Mouse (Mus musculus) hindbrain, embryonic 15.5 days (tissue): ENCODE measurements at regions not wholly inside any gene's neighbourhood (a gene's known extent, or its start where the extent isn't known, plus 50 kb on each side); places are given as distances from the start of the nearest gene placed in this dataset.

Source experiments
- ATAC-seq: fragments of 200-750 bp; cut with Nextera tagmentation; 2 replicates; pipeline ENCODE4 v1.8.0; 2017; ENCODE audit warnings: low read depth, moderate number of reproducible peaks, moderate TSS enrichment; ENCODE audit not compliant: low FRiP score
- H3K27ac ChIP-seq: fragments of 300-500 bp; sonication (generic); replicated peaks from 2 replicates; pipeline ENCODE4 v1.5.1; 2015; ENCODE audit warnings: mild to moderate bottlenecking, inconsistent platforms
- H3K27me3 ChIP-seq: fragments of 300-500 bp; sonication (generic); 2 replicates; pipeline ENCODE4 v1.6.1; 2015; ENCODE audit warnings: control low read depth, inconsistent platforms
- H3K36me3 ChIP-seq: fragments of 300-500 bp; sonication (generic); 2 replicates; pipeline ENCODE4 v1.6.1; 2015; ENCODE audit warnings: control low read depth, inconsistent platforms
- H3K4me1 ChIP-seq: fragments of 300-500 bp; sonication (generic); replicated peaks from 2 replicates; pipeline ENCODE4 v1.6.1; 2015; ENCODE audit warnings: control low read depth, inconsistent platforms
- H3K4me2 ChIP-seq: fragments of 300-500 bp; sonication (generic); 2 replicates; pipeline ENCODE4 v1.6.1; 2015; ENCODE audit warnings: moderate library complexity, mild to moderate bottlenecking, inconsistent platforms
- H3K4me3 ChIP-seq: fragments of 300-500 bp; sonication (generic); 2 replicates; pipeline ENCODE4 v1.5.1; 2015; ENCODE audit warnings: mild to moderate bottlenecking, inconsistent platforms
- H3K9ac ChIP-seq: fragments of 300-500 bp; sonication (generic); 2 replicates; pipeline ENCODE4 v1.6.1; 2015; ENCODE audit warnings: inconsistent platforms
- H3K9me3 ChIP-seq: fragments of 300-500 bp; sonication (generic); 2 replicates; pipeline ENCODE4 v1.6.1; 2016; ENCODE audit warnings: control low read depth, inconsistent platforms
- WGBS: fragments of 180-500 bp; shearing (Covaris S2); methylation state at CpG from one replicate; pipeline ENCODE4 v1.1.7; 2015; 5-methylcytosine and 5-hydroxymethylcytosine counted together

DNA sequence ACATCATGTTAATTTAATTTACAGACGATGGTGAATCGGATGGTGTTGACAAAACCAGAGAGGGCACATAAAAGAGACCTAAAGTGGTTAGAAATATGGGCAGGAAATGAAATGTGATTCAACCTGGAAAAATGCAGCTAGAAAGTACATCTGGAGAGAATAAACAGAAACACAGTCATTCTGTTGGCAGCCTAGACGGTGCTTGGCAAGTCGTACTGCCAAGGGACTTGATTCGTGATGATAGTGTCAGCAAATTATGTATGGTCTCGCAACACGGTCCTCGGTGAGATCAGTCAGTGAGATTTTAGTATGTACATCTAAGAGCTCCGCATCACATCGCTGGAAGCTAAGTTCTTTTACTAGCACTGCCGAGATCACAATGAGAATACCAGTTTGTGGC, 338.3 kb upstream of the Pmfbp1 start:
- WGBS: 58% methylated on average over 11 of the region's 11 CpGs
- H3K9me3 ChIP-seq: no peaks in the 10 kb centered on the region
- no peaks in the 10 kb centered on the region for H3K4me1 ChIP-seq
- no peak for ATAC-seq
- H3K4me3 ChIP-seq: no peak overlapping the region
- H3K27ac ChIP-seq: no peak overlapping the region
- peaks cover 9% of the 10 kb centered on the region; the same call in 1 of the 2 replicates for H3K36me3 ChIP-seq
- no peaks in the 10 kb centered on the region for H3K27me3 ChIP-seq
- no peak overlapping the region for H3K9ac ChIP-seq
- no peak overlapping the region for H3K4me2 ChIP-seq

DNA sequence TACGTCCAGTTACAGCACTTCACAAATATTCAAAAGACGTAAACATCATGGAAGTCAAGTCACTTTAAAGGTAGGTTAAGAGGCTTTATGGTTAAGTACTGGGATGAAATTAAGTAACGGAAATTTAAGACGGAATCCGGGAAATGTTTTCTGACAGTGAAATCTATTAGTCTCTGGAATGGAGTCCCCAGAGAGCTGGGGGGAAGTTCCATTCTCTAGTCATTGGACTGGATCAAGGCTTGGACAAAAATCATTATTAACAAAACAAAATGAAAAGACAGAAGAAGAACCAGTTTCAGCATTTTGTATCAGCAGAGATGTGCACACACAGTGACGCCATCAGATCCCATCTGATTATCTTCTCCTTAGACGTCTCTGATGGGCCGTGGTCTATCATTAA, 337.8 kb upstream of the Pmfbp1 start:
- Histone ChIP-seq H3K27ac (no peak overlapping the region), H3K27me3 (no peaks in the 10 kb centered on the region), H3K36me3 (peaks cover 8% of the 10 kb centered on the region; the same call in 1 of the 2 replicates), H3K9ac (no peak overlapping the region), H3K4me2 (no peak overlapping the region), H3K4me3 (no peak overlapping the region), H3K9me3 (no peaks in the 10 kb centered on the region), H3K4me1 (no peaks in the 10 kb centered on the region)
- WGBS: 74% methylated on average over 8 of the region's 8 CpGs
- no peak for ATAC-seq

DNA sequence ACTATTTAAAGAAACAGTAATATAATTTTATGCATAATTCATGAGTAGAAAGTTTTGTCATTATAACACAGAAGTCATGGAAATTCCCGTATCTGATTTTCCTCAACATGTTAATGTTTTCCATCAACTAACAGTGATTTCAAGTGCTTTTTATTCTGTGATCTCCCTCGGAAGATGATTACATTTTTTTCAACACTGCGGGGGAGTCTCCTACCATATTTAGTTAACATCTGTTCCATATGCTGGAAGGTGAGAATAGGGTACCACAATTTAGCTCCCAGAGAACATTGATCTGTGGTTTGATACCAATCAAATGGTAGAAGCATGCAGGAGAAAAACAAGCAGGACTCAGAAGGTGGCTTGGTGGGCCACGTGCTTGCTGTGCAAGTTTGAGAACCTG, 321.1 kb upstream of the Pmfbp1 start:
- Histone ChIP-seq H3K36me3 (no peaks in the 10 kb centered on the region), H3K4me2 (no peak overlapping the region), H3K4me3 (no peak overlapping the region), H3K27me3 (no peaks in the 10 kb centered on the region), H3K4me1 (no peaks in the 10 kb centered on the region), H3K9ac (no peak overlapping the region), H3K9me3 (no peaks in the 10 kb centered on the region), H3K27ac (no peak overlapping the region)
- no peak for ATAC-seq
- WGBS: 81% methylated on average over 4 of the region's 4 CpGs

DNA sequence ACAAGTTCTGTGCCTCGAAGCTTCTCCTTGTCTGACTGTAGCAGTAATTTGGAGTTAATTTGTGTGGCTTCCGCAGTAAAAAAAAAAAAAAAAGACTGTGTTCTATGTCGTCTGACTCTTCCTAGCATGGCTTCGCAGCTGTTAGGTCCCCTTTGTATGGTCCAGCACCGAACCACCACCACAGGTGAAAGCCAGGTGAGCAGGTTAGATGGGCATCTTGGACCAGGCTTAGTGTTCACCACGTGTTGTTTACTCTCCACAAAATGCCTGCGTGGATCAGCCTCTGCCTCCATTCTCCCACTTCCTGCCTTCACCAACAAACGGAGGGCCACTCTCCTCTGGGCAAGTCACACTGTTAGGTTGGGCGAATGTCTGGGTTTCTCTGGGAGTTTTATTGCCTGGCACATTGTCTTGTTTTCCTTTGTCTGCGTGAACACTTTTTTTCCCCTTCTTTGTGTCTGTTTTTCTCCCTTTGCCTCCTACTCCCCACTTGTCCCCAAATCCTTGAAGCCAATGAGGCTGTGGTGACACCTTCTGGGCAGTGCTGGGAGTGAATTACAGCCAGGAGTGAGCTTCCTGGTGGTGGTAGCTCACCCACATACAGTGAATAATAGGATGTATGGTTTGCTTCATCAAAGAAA, 308.1 kb upstream of the Pmfbp1 start:
- no peaks in the 10 kb centered on the region for H3K27me3 ChIP-seq
- H3K4me3 ChIP-seq: peak overlapping the region; percentile 0; the same call in 1 of the 2 replicates
- WGBS: 29% methylated on average over 10 of the region's 10 CpGs
- ATAC-seq: peak; percentile 75; the same call in 1 of the 2 replicates
- H3K9ac ChIP-seq: no peak overlapping the region
- H3K27ac ChIP-seq: peak overlapping the region; percentile 53
- no peaks in the 10 kb centered on the region for H3K36me3 ChIP-seq
- H3K4me1 ChIP-seq: peaks cover 18% of the 10 kb centered on the region
- H3K9me3 ChIP-seq: no peaks in the 10 kb centered on the region
- H3K4me2 ChIP-seq: peak overlapping the region; percentile 48

DNA sequence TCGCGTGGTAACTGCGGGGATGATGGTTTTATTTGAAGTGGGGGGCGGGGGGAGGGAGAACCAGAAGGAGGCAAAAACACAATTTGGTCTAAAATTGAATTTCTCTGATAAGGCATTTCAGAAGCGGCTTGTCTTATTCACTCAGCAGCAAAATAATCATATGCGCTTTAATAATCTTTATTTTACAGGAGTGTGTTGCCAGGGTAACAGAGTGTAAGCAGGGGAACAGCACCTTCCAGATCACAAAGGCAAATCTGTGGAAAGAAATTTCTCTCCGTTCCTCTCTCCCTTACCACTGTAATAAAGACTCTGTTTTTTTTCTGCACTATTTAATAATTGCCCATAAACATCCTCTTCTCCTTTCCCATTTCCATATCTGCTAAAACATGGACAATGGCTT, 306.2 kb upstream of the Pmfbp1 start:
- Histone ChIP-seq H3K36me3 (no peaks in the 10 kb centered on the region), H3K27ac (peak overlapping the region; percentile 74), H3K9ac (0 out of 2 replicates have a peak overlapping the region, but pooled peaks have one; percentile 2), H3K4me3 (no peak overlapping the region), H3K4me1 (peaks cover 18% of the 10 kb centered on the region), H3K4me2 (peak overlapping the region; percentile 18; the same call in 1 of the 2 replicates), H3K9me3 (no peaks in the 10 kb centered on the region), H3K27me3 (no peaks in the 10 kb centered on the region)
- peak; percentile 56 for ATAC-seq
- WGBS: 47% methylated on average over 7 of the region's 7 CpGs

DNA sequence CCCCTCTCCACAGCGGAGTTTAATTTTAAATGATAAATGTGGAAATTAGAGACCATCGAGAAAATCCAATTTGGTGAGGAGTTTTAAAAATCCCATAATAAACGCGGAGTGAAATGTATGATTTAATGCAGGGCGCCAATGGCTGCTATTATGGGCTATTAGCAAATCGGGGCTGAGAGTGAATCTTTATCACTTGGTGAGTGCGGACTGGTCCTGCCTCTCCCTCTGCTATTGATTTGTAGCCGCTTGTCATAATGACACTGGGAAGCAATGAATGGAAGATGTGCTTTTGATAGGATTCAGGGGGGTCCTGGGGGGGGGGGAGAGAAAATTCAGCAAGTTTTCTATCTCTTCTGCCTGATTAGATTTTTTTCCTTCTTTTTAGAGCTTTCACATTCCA, 279.6 kb upstream of the Pmfbp1 start:
- no peaks in the 10 kb centered on the region for H3K36me3 ChIP-seq
- peaks cover 30% of the 10 kb centered on the region for H3K4me1 ChIP-seq
- 60% methylated on average over 8 of the region's 8 CpGs for WGBS
- H3K27ac ChIP-seq: peak overlapping the region; percentile 63
- no peak for ATAC-seq
- H3K4me2 ChIP-seq: 0 out of 2 replicates have a peak overlapping the region, but pooled peaks have one; percentile 4
- no peaks in the 10 kb centered on the region for H3K9me3 ChIP-seq
- H3K9ac ChIP-seq: no peak overlapping the region
- no peak overlapping the region for H3K4me3 ChIP-seq
- no peaks in the 10 kb centered on the region for H3K27me3 ChIP-seq

DNA sequence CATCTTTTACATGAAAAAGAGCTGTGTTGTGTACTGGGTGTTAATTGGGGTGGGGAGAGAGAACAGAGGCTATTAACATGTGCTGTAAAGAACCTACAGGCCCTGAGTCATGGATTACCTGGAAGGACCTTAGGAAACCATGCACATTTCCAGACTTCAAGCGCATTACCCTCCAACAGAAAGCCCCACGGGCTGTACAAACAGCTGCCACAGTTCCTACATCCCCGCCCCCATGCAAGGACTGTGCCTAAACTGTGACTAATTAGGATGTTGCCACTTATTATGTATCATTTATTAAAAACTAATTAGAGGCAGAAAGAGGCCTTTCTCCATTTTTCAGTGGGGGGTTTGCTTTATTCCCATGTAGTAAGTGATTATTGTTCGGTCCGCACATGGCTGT, 277.5 kb upstream of the Pmfbp1 start:
- Histone ChIP-seq H3K4me2 (no peak overlapping the region), H3K4me3 (no peak overlapping the region), H3K36me3 (no peaks in the 10 kb centered on the region), H3K4me1 (peaks cover 30% of the 10 kb centered on the region), H3K9ac (no peak overlapping the region), H3K27me3 (no peaks in the 10 kb centered on the region), H3K9me3 (no peaks in the 10 kb centered on the region), H3K27ac (peak overlapping the region; percentile 25; the same call in 1 of the 2 replicates)
- ATAC-seq: no peak
- 36% methylated on average over 5 of the region's 5 CpGs for WGBS

DNA sequence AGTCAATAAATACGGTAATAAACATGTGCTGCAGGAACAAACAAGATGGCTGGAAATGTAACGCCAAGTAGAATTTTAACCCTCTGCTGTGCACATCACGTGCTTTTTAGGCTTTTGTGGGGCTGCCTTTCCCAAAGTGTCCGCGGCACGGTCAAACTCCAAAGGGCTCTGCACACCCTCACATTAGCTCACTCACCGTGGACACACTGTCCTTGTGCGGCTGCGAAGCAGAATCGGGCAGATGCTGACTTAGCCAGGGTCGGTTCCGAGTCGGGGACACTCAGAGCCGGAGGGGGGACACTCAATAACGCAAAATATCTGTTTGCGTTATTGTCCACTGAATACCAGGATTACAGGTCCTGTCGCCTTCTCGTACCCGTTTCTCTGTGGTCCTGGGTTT, 276.5 kb upstream of the Pmfbp1 start:
- Histone ChIP-seq H3K36me3 (no peaks in the 10 kb centered on the region), H3K4me2 (no peak overlapping the region), H3K27ac (no peak overlapping the region), H3K9ac (no peak overlapping the region), H3K27me3 (no peaks in the 10 kb centered on the region), H3K9me3 (no peaks in the 10 kb centered on the region), H3K4me1 (peaks cover 30% of the 10 kb centered on the region), H3K4me3 (no peak overlapping the region)
- no peak for ATAC-seq
- 87% methylated on average over 19 of the region's 19 CpGs for WGBS

DNA sequence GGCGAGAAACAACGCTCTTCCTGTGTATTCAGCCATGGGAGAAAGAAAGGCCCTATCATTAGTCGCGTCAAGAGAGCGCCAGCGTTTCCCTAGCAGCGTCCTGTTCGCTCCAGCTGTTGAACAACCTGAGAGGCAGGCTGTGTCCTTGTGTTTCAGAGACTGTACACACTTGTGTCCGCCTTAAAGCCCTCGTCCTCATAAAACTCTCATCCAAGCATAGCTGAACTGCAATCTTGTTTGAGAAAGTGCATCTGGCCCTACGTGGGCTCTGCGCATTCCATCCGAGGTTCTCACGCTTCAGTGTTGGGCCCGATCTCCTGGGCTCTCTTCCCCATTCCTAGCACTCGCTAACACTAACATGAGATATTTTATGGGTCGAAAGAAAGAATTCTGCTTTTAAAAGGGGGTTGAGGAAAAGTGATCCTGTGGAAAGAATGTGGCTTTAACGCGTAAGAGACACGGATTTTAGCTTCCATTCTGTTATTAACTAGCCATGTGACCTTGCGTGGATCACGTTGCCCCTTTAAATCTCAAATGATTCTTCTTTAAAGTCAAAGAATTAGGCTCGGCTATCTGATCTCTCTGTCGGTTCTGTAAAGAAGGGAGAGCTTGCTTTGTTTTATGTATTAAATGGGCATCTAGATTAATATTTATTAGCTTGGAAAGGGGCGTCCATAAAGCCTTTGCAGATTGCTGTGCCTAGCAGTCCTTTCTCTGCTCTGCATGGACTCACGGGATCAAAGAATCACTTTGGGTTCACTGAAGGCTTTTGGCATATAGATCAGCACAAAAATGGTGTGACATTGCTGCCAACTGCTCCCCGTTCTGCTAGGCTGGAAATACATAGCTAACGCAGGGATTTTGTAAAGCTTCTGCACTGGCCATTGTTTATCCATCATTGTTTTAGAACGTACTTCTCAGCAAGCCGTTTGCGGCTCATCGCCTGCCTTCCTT, 261.3 kb upstream of the Pmfbp1 start:
- no peaks in the 10 kb centered on the region for H3K36me3 ChIP-seq
- no peaks in the 10 kb centered on the region for H3K27me3 ChIP-seq
- H3K4me2 ChIP-seq: peak overlapping the region; percentile 43
- peaks cover 25% of the 10 kb centered on the region for H3K4me1 ChIP-seq
- 0 out of 2 replicates have a peak overlapping the region, but pooled peaks have one; percentile 8 for H3K9ac ChIP-seq
- 25% methylated on average over 32 of the region's 32 CpGs for WGBS
- H3K9me3 ChIP-seq: no peaks in the 10 kb centered on the region
- peak overlapping the region; percentile 58 for H3K27ac ChIP-seq
- ATAC-seq: peak; percentile 30; the same call in 1 of the 2 replicates
- H3K4me3 ChIP-seq: peak overlapping the region; percentile 11; the same call in 1 of the 2 replicates

DNA sequence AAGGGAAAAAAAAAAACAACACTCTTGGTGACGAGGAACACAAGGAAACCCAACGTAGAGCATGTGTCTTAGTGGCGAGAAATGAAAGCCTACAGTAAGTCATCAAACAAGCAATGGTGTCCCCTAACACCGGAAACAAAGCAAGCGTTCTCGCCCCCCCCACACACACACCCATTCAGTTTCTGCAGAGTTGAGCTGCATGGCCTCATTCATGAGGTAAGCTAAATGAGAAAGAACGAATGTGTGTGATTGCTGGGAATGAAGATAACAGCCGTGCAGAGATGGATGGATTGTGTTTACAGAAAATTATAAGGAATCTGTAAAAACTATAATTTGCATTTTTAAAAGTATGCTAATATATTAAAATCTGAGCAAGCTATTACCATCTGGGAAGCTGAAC, 248.3 kb upstream of the Pmfbp1 start:
- H3K9me3 ChIP-seq: no peaks in the 10 kb centered on the region
- H3K9ac ChIP-seq: 0 out of 2 replicates have a peak overlapping the region, but pooled peaks have one; percentile 25
- H3K27ac ChIP-seq: no peak overlapping the region
- no peak for ATAC-seq
- H3K27me3 ChIP-seq: no peaks in the 10 kb centered on the region
- peaks cover 4% of the 10 kb centered on the region; the same call in 1 of the 2 replicates for H3K4me1 ChIP-seq
- WGBS: 43% methylated on average over 8 of the region's 8 CpGs
- no peaks in the 10 kb centered on the region for H3K36me3 ChIP-seq
- peak overlapping the region; percentile 55 for H3K4me2 ChIP-seq
- peak overlapping the region; percentile 49 for H3K4me3 ChIP-seq

DNA sequence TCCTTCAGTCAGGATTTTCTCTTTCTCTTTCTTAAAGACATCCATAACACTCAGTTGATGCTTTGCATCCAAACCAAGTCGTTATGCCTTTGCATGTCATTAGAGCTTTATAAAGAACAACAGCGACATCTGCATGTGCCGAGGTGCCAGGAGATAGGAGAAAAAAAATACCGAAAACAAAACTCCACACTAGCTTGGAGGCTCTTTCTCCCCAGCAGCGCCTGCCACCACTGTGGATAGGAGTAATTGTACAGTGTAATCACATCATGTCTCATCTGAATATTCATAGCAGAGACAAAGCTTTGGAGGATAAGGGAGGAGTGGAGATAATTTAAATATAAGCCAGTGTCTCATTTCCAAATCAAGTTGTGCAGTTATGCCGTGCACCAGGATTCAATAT, 246.0 kb upstream of the Pmfbp1 start:
- peak; percentile 28; the same call in 1 of the 2 replicates for ATAC-seq

DNA sequence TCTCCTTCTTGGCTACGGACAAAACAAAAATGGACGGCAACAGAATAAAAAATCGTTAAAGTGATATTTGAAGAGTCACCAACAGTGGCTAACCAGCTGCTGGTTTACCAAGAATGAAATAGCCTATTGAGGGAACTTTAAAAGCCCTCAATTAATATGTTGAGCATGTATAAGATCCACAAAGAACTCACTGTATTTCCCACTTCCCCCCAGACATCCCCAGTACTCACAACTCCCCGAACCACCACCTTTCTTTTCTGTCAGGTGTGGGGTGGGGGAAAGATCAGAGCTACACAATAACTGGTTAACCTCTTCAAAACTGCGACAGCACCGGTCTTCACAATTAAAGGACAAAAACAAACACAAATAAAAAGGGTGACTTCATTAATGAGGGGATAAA, 245.5 kb upstream of the Pmfbp1 start:
- H3K4me1 ChIP-seq: peaks cover 17% of the 10 kb centered on the region
- ATAC-seq: no peak
- peak overlapping the region; percentile 49 for H3K4me3 ChIP-seq
- no peaks in the 10 kb centered on the region for H3K27me3 ChIP-seq
- H3K4me2 ChIP-seq: peak overlapping the region; percentile 55
- H3K9me3 ChIP-seq: no peaks in the 10 kb centered on the region
- WGBS: 34% methylated on average over 6 of the region's 6 CpGs
- H3K36me3 ChIP-seq: no peaks in the 10 kb centered on the region
- H3K27ac ChIP-seq: peak overlapping the region; percentile 83
- H3K9ac ChIP-seq: peak overlapping the region; percentile 65

More for the DNA sequence above, 246.0 kb upstream of the Pmfbp1 start:
- Histone ChIP-seq H3K27me3 (no peaks in the 10 kb centered on the region), H3K27ac (peak overlapping the region; percentile 83), H3K4me3 (peak overlapping the region; percentile 49), H3K4me1 (peaks cover 17% of the 10 kb centered on the region), H3K4me2 (peak overlapping the region; percentile 55), H3K9ac (peak overlapping the region; percentile 65), H3K36me3 (no peaks in the 10 kb centered on the region), H3K9me3 (no peaks in the 10 kb centered on the region)
- WGBS: 18% methylated on average over 6 of the region's 6 CpGs
